Mouse (Mus musculus): ENCODE measurements around the gene Lsm12.

- no peak for TF ChIP-seq POLR2A (IDR thresholded peaks at IDR 0.05; ENCODE audit: control insufficient read depth, low read depth, low read length)
- TF ChIP-seq CTCF (IDR thresholded peaks at IDR 0.05; ENCODE audit: control insufficient read depth, insufficient read depth, insufficient replicate concordance, low read depth, low read length) = no peak
Observed at GRCm38 (mm10) chr11:102201408-102201821, 16.3 kb upstream of the Lsm12 start.
